Mouse (Mus musculus): ENCODE results near the gene Epha1. TPM values are rescaled to one million over a fixed set of nuclear protein-coding genes. Genes with fewer than 3 reads are reported as not detected.

Gene Epha1
- polyA plus RNA-seq, 1 experiment from 2014 or later, result 0.27 TPM

- no peaks in the 10 kb centered on the region for H3K27me3 ChIP-seq
- in situ Hi-C loops (cut with MboI; ENCODE audit: low pct_unique_long_range_greater_than_20kb), result loop anchor here (25.0 kb wide), 1 partner anchor 513 kb away; no protein-coding TSS in a partner anchor
- DNase-seq (ENCODE audit: low read depth, low spot score) (peak; percentile 93), ATAC-seq (peak; percentile 86)
- ChIA-PET CTCF (interaction anchor here (1.1 to 2.5 kb wide), 16 partner anchors 12 to 252 kb away, joined by 3 to 13 read pairs (median 6); no protein-coding TSS in a partner anchor), POLR2A (interaction anchor here (0.6 to 1.7 kb wide), 5 partner anchors 11 to 607 kb away, joined by 3 to 8 read pairs (median 4); no protein-coding TSS in a partner anchor)
- TF ChIP-seq CTCF (IDR thresholded peaks at IDR 0.05), result no peak
Measured at GRCm38 (mm10) chr6:42349426-42350020, 23.5 kb downstream of the Epha1 start, which contains the start of gene Zyx. Zyx (plus strand) TSS chr6:42349630.

GRCm38 (mm10) chr6:42349006-42349425, 24.1 kb downstream of the Epha1 start:
- H3K27me3 ChIP-seq, result no peaks in the 10 kb centered on the region
- ChIA-PET CTCF (interaction anchor here (0.7 to 2.5 kb wide), 23 partner anchors 10 to 253 kb away, joined by 3 to 13 read pairs (median 5); no protein-coding TSS in a partner anchor), POLR2A (interaction anchor here (0.6 to 1.1 kb wide), 4 partner anchors 12 to 606 kb away, joined by 3 to 4 read pairs (median 4); no protein-coding TSS in a partner anchor)
- in situ Hi-C loops (cut with MboI; ENCODE audit: low pct_unique_long_range_greater_than_20kb), result loop anchor here (25.0 kb wide), 1 partner anchor 513 kb away; no protein-coding TSS in a partner anchor
- ATAC-seq (peak; percentile 34), DNase-seq (ENCODE audit: low read depth, low spot score) (no peak)
- no peak for TF ChIP-seq CTCF (IDR thresholded peaks at IDR 0.05)

GRCm38 (mm10) chr6:42348281-42349005, 24.6 kb downstream of the Epha1 start:
- ATAC-seq (no peak), DNase-seq (ENCODE audit: low read depth, low spot score) (no peak)
- CTCF ChIA-PET, result interaction anchor here (0.7 to 2.5 kb wide), 23 partner anchors 9 to 253 kb away, joined by 3 to 13 read pairs (median 5); no protein-coding TSS in a partner anchor
- in situ Hi-C loops (cut with MboI; ENCODE audit: low pct_unique_long_range_greater_than_20kb), result loop anchor here (25.0 kb wide), 1 partner anchor 514 kb away; no protein-coding TSS in a partner anchor
- POLR2A ChIA-PET, result interaction anchor here (0.7 to 1.1 kb wide), 3 partner anchors 12 to 17 kb away, joined by 3 to 4 read pairs (median 4); no protein-coding TSS in a partner anchor
- no peak for TF ChIP-seq CTCF (IDR thresholded peaks at IDR 0.05)
- no peaks in the 10 kb centered on the region for H3K27me3 ChIP-seq

- ATAC-seq, result no peak
- POLR2A ChIA-PET, result no interaction called here
Measured at GRCm38 (mm10) chr6:42344255-42344654, 28.8 kb downstream of the Epha1 start.

GRCm38 (mm10) chr6:42343361-42344120, 29.5 kb downstream of the Epha1 start:
- in situ Hi-C loops (cut with MboI; ENCODE audit: low pct_unique_long_range_greater_than_20kb), result loop anchor here (25.0 kb wide), 1 partner anchor 519 kb away; no protein-coding TSS in a partner anchor
- TF ChIP-seq CTCF (IDR thresholded peaks at IDR 0.05), result no peak
- no peak for DNase-seq (ENCODE audit: low read depth, low spot score)
- ChIA-PET CTCF (interaction anchor here (1.0 to 1.5 kb wide), 4 partner anchors 12 to 240 kb away, joined by 3 to 6 read pairs (median 4); partner anchors contain the start of gene Fam131b), POLR2A (no interaction called here)
- ATAC-seq, result no peak
- no peaks in the 10 kb centered on the region for H3K27me3 ChIP-seq

More at GRCm38 (mm10) chr6:42344255-42344654, 28.8 kb downstream of the Epha1 start:
- H3K27me3 ChIP-seq, result no peaks in the 10 kb centered on the region
- in situ Hi-C loops (cut with MboI; ENCODE audit: low pct_unique_long_range_greater_than_20kb), result loop anchor here (25.0 kb wide), 1 partner anchor 518 kb away; no protein-coding TSS in a partner anchor
- CTCF ChIA-PET, result interaction anchor here (1.0 kb wide), 1 partner anchor 12 kb away, joined by 3 read pairs; no protein-coding TSS in a partner anchor
- no peak for DNase-seq (ENCODE audit: low read depth, low spot score)
- no peak for TF ChIP-seq CTCF (IDR thresholded peaks at IDR 0.05)

- no peak for TF ChIP-seq CTCF (IDR thresholded peaks at IDR 0.05)
- POLR2A ChIA-PET, result no interaction called here
Measured at GRCm38 (mm10) chr6:42342171-42342570, 30.9 kb downstream of the Epha1 start.

GRCm38 (mm10) chr6:42339981-42340380, 33.1 kb downstream of the Epha1 start:
- H3K27me3 ChIP-seq, result no peaks in the 10 kb centered on the region

More at GRCm38 (mm10) chr6:42342171-42342570, 30.9 kb downstream of the Epha1 start:
- DNase-seq (ENCODE audit: low read depth, low spot score) (no peak), ATAC-seq (no peak)
- in situ Hi-C loops (cut with MboI; ENCODE audit: low pct_unique_long_range_greater_than_20kb), result loop anchor here (25.0 kb wide), 1 partner anchor 520 kb away; no protein-coding TSS in a partner anchor
- no peaks in the 10 kb centered on the region for H3K27me3 ChIP-seq
- CTCF ChIA-PET, result interaction anchor here (1.3 to 1.5 kb wide), 3 partner anchors 12 to 242 kb away, joined by 3 to 6 read pairs (median 5); partner anchors contain the start of gene Fam131b

GRCm38 (mm10) chr6:42339189-42339588, 33.9 kb downstream of the Epha1 start:
- no peaks in the 10 kb centered on the region for H3K27me3 ChIP-seq
- CTCF ChIA-PET, result interaction anchor here (1.3 to 1.9 kb wide), 2 partner anchors 9 to 14 kb away, joined by 4 to 8 read pairs; no protein-coding TSS in a partner anchor
- DNase-seq (ENCODE audit: low read depth, low spot score), result no peak
- POLR2A ChIA-PET, result no interaction called here
- no peak for TF ChIP-seq CTCF (IDR thresholded peaks at IDR 0.05)
- in situ Hi-C loops (cut with MboI; ENCODE audit: low pct_unique_long_range_greater_than_20kb), result loop anchor here (25.0 kb wide), 1 partner anchor 523 kb away; no protein-coding TSS in a partner anchor
- no peak for ATAC-seq

More at GRCm38 (mm10) chr6:42339981-42340380, 33.1 kb downstream of the Epha1 start:
- POLR2A ChIA-PET, result no interaction called here
- in situ Hi-C loops (cut with MboI; ENCODE audit: low pct_unique_long_range_greater_than_20kb), result loop anchor here (25.0 kb wide), 1 partner anchor 522 kb away; no protein-coding TSS in a partner anchor
- no peak for DNase-seq (ENCODE audit: low read depth, low spot score)
- CTCF ChIA-PET, result interaction anchor here (1.3 to 2.4 kb wide), 3 partner anchors 8 to 15 kb away, joined by 4 to 8 read pairs (median 8); no protein-coding TSS in a partner anchor
- no peak for ATAC-seq
- TF ChIP-seq CTCF (IDR thresholded peaks at IDR 0.05), result no peak

GRCm38 (mm10) chr6:42330946-42331345, 42.1 kb downstream of the Epha1 start:
- in situ Hi-C loops (cut with MboI; ENCODE audit: low pct_unique_long_range_greater_than_20kb), result loop anchor here (25.0 kb wide), 1 partner anchor 531 kb away; no protein-coding TSS in a partner anchor

More at GRCm38 (mm10) chr6:42330946-42331345, 42.1 kb downstream of the Epha1 start:
- no peak for TF ChIP-seq CTCF (IDR thresholded peaks at IDR 0.05)
- ChIA-PET POLR2A (interaction anchor here (1.3 kb wide), 1 partner anchor 18 kb away, joined by 3 read pairs; no protein-coding TSS in a partner anchor), CTCF (interaction anchor here (1.2 to 2.1 kb wide), 4 partner anchors 10 to 53 kb away, joined by 3 to 8 read pairs (median 6); no protein-coding TSS in a partner anchor)
- no peak for DNase-seq (ENCODE audit: low read depth, low spot score)
- no peaks in the 10 kb centered on the region for H3K27me3 ChIP-seq
- ATAC-seq, result no peak

Measured in Patski (cell line).